Mouse (Mus musculus): ENCODE data around the gene Gpank1. TPM values are rescaled to one million over a fixed set of nuclear protein-coding genes. Genes with fewer than 3 reads are reported as not detected.

Gene Gpank1
- polyA plus RNA-seq, 2 experiments = 10.0 to 12.7 TPM

- no peak overlapping the region for H3K27ac ChIP-seq
- H3K36me3 ChIP-seq (replicated peaks; ENCODE audit: control insufficient read depth, insufficient read depth, low read depth) = no peaks in the 10 kb centered on the region
- TF ChIP-seq CTCF (IDR thresholded peaks at IDR 0.05; ENCODE audit: low read depth) = no peak
- no peak for TF ChIP-seq EP300 (IDR thresholded peaks at IDR 0.05; ENCODE audit: low read depth)
- ATAC-seq (ENCODE audit: insufficient read depth) (no peak), DNase-seq (ENCODE audit: low read depth in 3 of 3, low spot score in 3 of 3) (no peak)
- no peak overlapping the region for H3K9ac ChIP-seq (replicated peaks)
- H3K4me2 ChIP-seq (ENCODE audit: low read depth) = no peak overlapping the region
- H3K27me3 ChIP-seq (ENCODE audit: control insufficient read depth, insufficient read depth, low read length) = no peaks in the 10 kb centered on the region
- WGBS (ENCODE audit: insufficient replicate concordance) = 52% methylated on average over 3 of the region's 3 CpGs
- H3K4me3 ChIP-seq (ENCODE audit: insufficient read depth in 1 of 2, low read depth in 2 of 2, low read length in 2 of 2) = no peak overlapping the region
- peaks cover 0 to 4% of the 10 kb centered on the region in 2 experiments; a peak in 1 of 4 replicates for H3K4me1 ChIP-seq (replicated peaks; ENCODE audit: control insufficient read depth in 2 of 2, insufficient read depth in 2 of 2, low read length in 1 of 2)
- no peaks in the 10 kb centered on the region for H3K9me3 ChIP-seq (ENCODE audit: control insufficient read depth, low read length)
These were observed 52.1 kb downstream of the Gpank1 start for GRCm38 (mm10) chr17:35173329-35173728.

Other genes with a start within 250 kb of the Gpank1 start
Only the 30 nearest of the 42 such genes appear.
- gene Lsm2, start 139.6 kb upstream of the Gpank1 start, polyA plus RNA-seq (2012; rRNA removed) = 81.5 and 121 TPM in 2 replicates
- gene Lsm2, start 139.6 kb upstream of the Gpank1 start, polyA plus RNA-seq (2014; fragmentation: Nextera tagmentation; extraction: Ambion mirVana) = 122 and 132 TPM in 2 replicates
- 58.2 and 67.6 TPM in 2 replicates for gene Vars, start 120.5 kb upstream of the Gpank1 start, polyA plus RNA-seq (2012; rRNA removed)
- gene Vars, start 120.5 kb upstream of the Gpank1 start, polyA plus RNA-seq (2014; fragmentation: Nextera tagmentation; extraction: Ambion mirVana) = 61.7 and 77.3 TPM in 2 replicates
- 0.12 and 0.18 TPM in 2 replicates for gene Vwa7, start 104.9 kb upstream of the Gpank1 start, polyA plus RNA-seq (2012; rRNA removed)
- gene Vwa7, start 104.9 kb upstream of the Gpank1 start, polyA plus RNA-seq (2014; fragmentation: Nextera tagmentation; extraction: Ambion mirVana) = 0.09 TPM in 1 of 2 replicates, not detected in the other
- gene Sapcd1, start 93.4 kb upstream of the Gpank1 start, polyA plus RNA-seq (2012; rRNA removed) = 2.3 and 2.7 TPM in 2 replicates
- gene Sapcd1, start 93.4 kb upstream of the Gpank1 start, polyA plus RNA-seq (2014; fragmentation: Nextera tagmentation; extraction: Ambion mirVana) = 2.5 and 2.7 TPM in 2 replicates
- gene Msh5, start 74.7 kb upstream of the Gpank1 start, polyA plus RNA-seq (2012; rRNA removed) = 3.3 and 4.3 TPM in 2 replicates
- gene Msh5, start 74.7 kb upstream of the Gpank1 start, polyA plus RNA-seq (2014; fragmentation: Nextera tagmentation; extraction: Ambion mirVana) = 2.3 and 2.9 TPM in 2 replicates
- 76.4 and 78.0 TPM in 2 replicates for gene Clic1, start 71.5 kb upstream of the Gpank1 start, polyA plus RNA-seq (2012; rRNA removed)
- 38.1 and 39.9 TPM in 2 replicates for gene Clic1, start 71.5 kb upstream of the Gpank1 start, polyA plus RNA-seq (2014; fragmentation: Nextera tagmentation; extraction: Ambion mirVana)
- 12.0 and 12.3 TPM in 2 replicates for gene Ddah2, start 62.4 kb upstream of the Gpank1 start, polyA plus RNA-seq (2012; rRNA removed)
- 16.1 and 17.3 TPM in 2 replicates for gene Ddah2, start 62.4 kb upstream of the Gpank1 start, polyA plus RNA-seq (2014; fragmentation: Nextera tagmentation; extraction: Ambion mirVana)
- 0.26 and 0.48 TPM in 2 replicates for gene Ly6g6c, start 56.1 kb upstream of the Gpank1 start, polyA plus RNA-seq (2012; rRNA removed)
- gene Ly6g6c, start 56.1 kb upstream of the Gpank1 start, polyA plus RNA-seq (2014; fragmentation: Nextera tagmentation; extraction: Ambion mirVana) = 0.24 and 0.37 TPM in 2 replicates
- gene Mpig6b, start 55.3 kb upstream of the Gpank1 start, polyA plus RNA-seq (2012; rRNA removed) = 2.3 and 2.6 TPM in 2 replicates
- 4.0 and 6.6 TPM in 2 replicates for gene Mpig6b, start 55.3 kb upstream of the Gpank1 start, polyA plus RNA-seq (2014; fragmentation: Nextera tagmentation; extraction: Ambion mirVana)
- gene Ly6g6e, start 44.6 kb upstream of the Gpank1 start, polyA plus RNA-seq (2012; rRNA removed) = 0.08 and 0.32 TPM in 2 replicates
- gene Ly6g6e, start 44.6 kb upstream of the Gpank1 start, polyA plus RNA-seq (2014; fragmentation: Nextera tagmentation; extraction: Ambion mirVana) = not detected in 2 replicates
- gene Ly6g6d, start 43.4 kb upstream of the Gpank1 start, polyA plus RNA-seq (2012; rRNA removed) = 0.95 and 1.2 TPM in 2 replicates
- gene Ly6g6d, start 43.4 kb upstream of the Gpank1 start, polyA plus RNA-seq (2014; fragmentation: Nextera tagmentation; extraction: Ambion mirVana) = 0.28 and 0.77 TPM in 2 replicates
- gene Ly6g6f, start 35.8 kb upstream of the Gpank1 start, polyA plus RNA-seq (2012; rRNA removed) = 4.1 and 5.1 TPM in 2 replicates
- 5.0 and 6.3 TPM in 2 replicates for gene Ly6g6f, start 35.8 kb upstream of the Gpank1 start, polyA plus RNA-seq (2014; fragmentation: Nextera tagmentation; extraction: Ambion mirVana)
- 29.1 and 30.0 TPM in 2 replicates for gene Abhd16a, start 32.2 kb upstream of the Gpank1 start, polyA plus RNA-seq (2012; rRNA removed)
- 42.3 and 44.3 TPM in 2 replicates for gene Abhd16a, start 32.2 kb upstream of the Gpank1 start, polyA plus RNA-seq (2014; fragmentation: Nextera tagmentation; extraction: Ambion mirVana)
- not detected in 2 replicates for gene Ly6g5c, start 13.2 kb upstream of the Gpank1 start, polyA plus RNA-seq (2012; rRNA removed)
- gene Ly6g5c, start 13.2 kb upstream of the Gpank1 start, polyA plus RNA-seq (2014; fragmentation: Nextera tagmentation; extraction: Ambion mirVana) = not detected in 2 replicates
- 0.57 and 0.70 TPM in 2 replicates for gene Ly6g5b, start 6.0 kb upstream of the Gpank1 start, polyA plus RNA-seq (2012; rRNA removed)
- 0.27 TPM in 1 of 2 replicates, not detected in the other for gene Ly6g5b, start 6.0 kb upstream of the Gpank1 start, polyA plus RNA-seq (2014; fragmentation: Nextera tagmentation; extraction: Ambion mirVana)
- 79.2 and 106 TPM in 2 replicates for gene Csnk2b, start 598 bp downstream of the Gpank1 start, polyA plus RNA-seq (2012; rRNA removed)
- gene Csnk2b, start 598 bp downstream of the Gpank1 start, polyA plus RNA-seq (2014; fragmentation: Nextera tagmentation; extraction: Ambion mirVana) = 127 and 142 TPM in 2 replicates
- gene D17H6S53E, start 4.9 kb downstream of the Gpank1 start, polyA plus RNA-seq (2012; rRNA removed) = 0.75 and 1.5 TPM in 2 replicates
- 1.3 and 1.5 TPM in 2 replicates for gene D17H6S53E, start 4.9 kb downstream of the Gpank1 start, polyA plus RNA-seq (2014; fragmentation: Nextera tagmentation; extraction: Ambion mirVana)
- 285 and 317 TPM in 2 replicates for gene Apom, start 10.6 kb downstream of the Gpank1 start, polyA plus RNA-seq (2012; rRNA removed)
- 750 and 763 TPM in 2 replicates for gene Apom, start 10.6 kb downstream of the Gpank1 start, polyA plus RNA-seq (2014; fragmentation: Nextera tagmentation; extraction: Ambion mirVana)
- gene Bag6, start 13.7 kb downstream of the Gpank1 start, polyA plus RNA-seq (2012; rRNA removed) = 45.7 and 48.1 TPM in 2 replicates
- 22.9 and 30.5 TPM in 2 replicates for gene Bag6, start 13.7 kb downstream of the Gpank1 start, polyA plus RNA-seq (2014; fragmentation: Nextera tagmentation; extraction: Ambion mirVana)
- 61.4 and 67.5 TPM in 2 replicates for gene Prrc2a, start 43.4 kb downstream of the Gpank1 start, polyA plus RNA-seq (2012; rRNA removed)
- 33.4 and 46.0 TPM in 2 replicates for gene Prrc2a, start 43.4 kb downstream of the Gpank1 start, polyA plus RNA-seq (2014; fragmentation: Nextera tagmentation; extraction: Ambion mirVana)
- 3.1 and 8.1 TPM in 2 replicates for gene Aif1, start 54.6 kb downstream of the Gpank1 start, polyA plus RNA-seq (2012; rRNA removed)
- gene Aif1, start 54.6 kb downstream of the Gpank1 start, polyA plus RNA-seq (2014; fragmentation: Nextera tagmentation; extraction: Ambion mirVana) = 18.6 and 20.7 TPM in 2 replicates
- gene Lst1, start 67.0 kb downstream of the Gpank1 start, polyA plus RNA-seq (2012; rRNA removed) = 25.6 and 37.4 TPM in 2 replicates
- gene Lst1, start 67.0 kb downstream of the Gpank1 start, polyA plus RNA-seq (2014; fragmentation: Nextera tagmentation; extraction: Ambion mirVana) = 32.8 and 37.7 TPM in 2 replicates
- 0.47 and 0.70 TPM in 2 replicates for gene Ltb, start 73.0 kb downstream of the Gpank1 start, polyA plus RNA-seq (2012; rRNA removed)
- 0.28 and 0.64 TPM in 2 replicates for gene Ltb, start 73.0 kb downstream of the Gpank1 start, polyA plus RNA-seq (2014; fragmentation: Nextera tagmentation; extraction: Ambion mirVana)
- gene Tnf, start 80.6 kb downstream of the Gpank1 start, polyA plus RNA-seq (2012; rRNA removed) = 0.42 and 0.73 TPM in 2 replicates
- 0.15 and 0.43 TPM in 2 replicates for gene Tnf, start 80.6 kb downstream of the Gpank1 start, polyA plus RNA-seq (2014; fragmentation: Nextera tagmentation; extraction: Ambion mirVana)
- 0.04 and 0.07 TPM in 2 replicates for gene Lta, start 83.9 kb downstream of the Gpank1 start, polyA plus RNA-seq (2012; rRNA removed)
- not detected in 2 replicates for gene Lta, start 83.9 kb downstream of the Gpank1 start, polyA plus RNA-seq (2014; fragmentation: Nextera tagmentation; extraction: Ambion mirVana)
- 0.19 and 0.21 TPM in 2 replicates for gene Gm16181, start 99.4 kb downstream of the Gpank1 start, polyA plus RNA-seq (2012; rRNA removed)
- not detected in 2 replicates for gene Gm16181, start 99.4 kb downstream of the Gpank1 start, polyA plus RNA-seq (2014; fragmentation: Nextera tagmentation; extraction: Ambion mirVana)
- gene Atp6v1g2, start 112.2 kb downstream of the Gpank1 start, polyA plus RNA-seq (2012; rRNA removed) = 1.8 and 1.9 TPM in 2 replicates
- 0.76 and 0.97 TPM in 2 replicates for gene Atp6v1g2, start 112.2 kb downstream of the Gpank1 start, polyA plus RNA-seq (2014; fragmentation: Nextera tagmentation; extraction: Ambion mirVana)
- gene Nfkbil1, start 114.3 kb downstream of the Gpank1 start, polyA plus RNA-seq (2012; rRNA removed) = 3.6 and 4.2 TPM in 2 replicates
- gene Nfkbil1, start 114.3 kb downstream of the Gpank1 start, polyA plus RNA-seq (2014; fragmentation: Nextera tagmentation; extraction: Ambion mirVana) = 1.1 and 1.3 TPM in 2 replicates
- 161 and 199 TPM in 2 replicates for gene Ddx39b, start 120.3 kb downstream of the Gpank1 start, polyA plus RNA-seq (2012; rRNA removed)
- 127 and 143 TPM in 2 replicates for gene Ddx39b, start 120.3 kb downstream of the Gpank1 start, polyA plus RNA-seq (2014; fragmentation: Nextera tagmentation; extraction: Ambion mirVana)
- gene H2-D1, start 141.3 kb downstream of the Gpank1 start, polyA plus RNA-seq (2012; rRNA removed) = 29.2 and 37.1 TPM in 2 replicates
- gene H2-D1, start 141.3 kb downstream of the Gpank1 start, polyA plus RNA-seq (2014; fragmentation: Nextera tagmentation; extraction: Ambion mirVana) = 55.6 and 57.2 TPM in 2 replicates